Mouse (Mus musculus): ENCODE results near the gene Ube2e2.
"Not testable (repeated sequence)": the region's sequence is repeated elsewhere in the genome, so short reads cannot be mapped to it uniquely, and the experiment has no call there.

DNA sequence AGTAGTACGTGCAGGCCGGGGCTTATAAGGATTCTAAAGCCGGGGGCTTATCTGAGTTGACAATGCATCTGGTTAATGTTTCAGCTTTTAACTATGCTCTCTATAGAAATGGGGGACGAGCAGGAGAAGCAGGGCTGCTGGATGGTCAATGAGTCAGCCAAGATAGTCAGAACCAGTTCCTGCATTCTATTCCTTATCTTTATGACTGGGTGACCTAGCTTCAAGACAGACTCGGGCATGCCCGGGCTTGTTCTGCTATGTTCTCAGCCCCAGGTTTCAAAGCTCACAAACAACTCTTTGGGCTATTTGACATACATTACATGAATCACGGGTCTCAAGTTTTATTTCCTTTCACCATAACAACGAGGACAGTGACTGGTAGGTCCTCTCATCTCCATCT, 329.1 kb downstream of the Ube2e2 start:
- TF ChIP-seq CTCF (IDR thresholded peaks at IDR 0.05; ENCODE audit: low read depth, low read length); GATA1 (IDR thresholded peaks at IDR 0.05; ENCODE audit: borderline replicate concordance, low read length); GATA2 (IDR thresholded peaks at IDR 0.05; ENCODE audit: borderline replicate concordance, low read depth, low read length); TAL1 (conservative IDR thresholded peaks at IDR 0.05; ENCODE audit: low read depth, low read length); POLR2AphosphoS5 (IDR thresholded peaks at IDR 0.05; ENCODE audit: insufficient replicate concordance, low read depth, low read length): not testable (repeated sequence)

Data from G1E (cell line).